8 mouse cellular contexts compared by ENCODE assay signal in genomic region chr15:78528726-78529411, GRCm38 (mm10). TPM values are rescaled to one million over a fixed set of nuclear protein-coding genes. Genes with fewer than 3 reads are reported as not detected.
DNase-seq lines count a peak whose midpoint lies in the region; ATAC-seq and TF ChIP-seq lines count a peak whose summit lies in the region.

No protein-coding gene starts in this region.

- H3K4me1 ChIP-seq in embryonic facial prominence, embryonic 14.5 days (ENCODE audit: control insufficient read depth, insufficient read depth, low read length): peaks cover 20% of the 10 kb centered on the region
- H3K4me1 ChIP-seq in limb, embryonic 11.5 days (ENCODE audit: control insufficient read depth, insufficient read depth, low read length): peaks cover 15% of the 10 kb centered on the region
- H3K4me1 ChIP-seq in neural tube, embryonic 14.5 days (ENCODE audit: control insufficient read depth, insufficient read depth, low read length): peaks cover 16% of the 10 kb centered on the region; the same call in 1 of the 2 replicates

- no peak for TF ChIP-seq CTCF in left cerebral cortex, adult 2 months (IDR thresholded peaks at IDR 0.05)

- H3K9me3 ChIP-seq in embryonic facial prominence, embryonic 14.5 days (ENCODE audit: control insufficient read depth, low read length): no peaks in the 10 kb centered on the region
- H3K9me3 ChIP-seq in limb, embryonic 11.5 days (ENCODE audit: control insufficient read depth, low read length): no peaks in the 10 kb centered on the region
- H3K9me3 ChIP-seq in neural tube, embryonic 14.5 days (ENCODE audit: control insufficient read depth, low read length): no peaks in the 10 kb centered on the region

- intact Hi-C loops in left cerebral cortex, adult 2 months (cut with DNase I): no loop called here
- intact Hi-C loops in left cerebral cortex, postnatal 36 days (cut with DNase I): no loop called here

- 40% methylated on average over 11 of the region's 11 CpGs for WGBS in embryonic facial prominence, embryonic 14.5 days
- 47% methylated on average over 11 of the region's 11 CpGs for WGBS in limb, embryonic 11.5 days
- 52% methylated on average over 11 of the region's 11 CpGs for WGBS in neural tube, embryonic 14.5 days

- peak overlapping the region; percentile 67 for H3K4me2 ChIP-seq in embryonic facial prominence, embryonic 14.5 days (ENCODE audit: low read depth, low read length)
- peak overlapping the region; percentile 54 for H3K4me2 ChIP-seq in limb, embryonic 11.5 days (ENCODE audit: low read depth, severe bottlenecking)
- H3K4me2 ChIP-seq in neural tube, embryonic 14.5 days (ENCODE audit: low read depth, low read length): peak overlapping the region; percentile 42

- peak overlapping the region; percentile 71 for H3K27ac ChIP-seq in left cerebral cortex, adult 2 months
- H3K27ac ChIP-seq in embryonic facial prominence, embryonic 14.5 days (replicated peaks; ENCODE audit: low read depth, low read length): peak overlapping the region; percentile 74
- H3K27ac ChIP-seq in limb, embryonic 11.5 days (replicated peaks; ENCODE audit: low read depth, low read length): peak overlapping the region; percentile 61
- no peak overlapping the region for H3K27ac ChIP-seq in neural tube, embryonic 14.5 days (ENCODE audit: low read depth, low read length)

- H3K36me3 ChIP-seq in embryonic facial prominence, embryonic 14.5 days (ENCODE audit: control insufficient read depth, insufficient read depth, low read length): 0 out of 2 replicates have a peak, but pooled peaks cover 6% of the 10 kb centered on the region
- no peaks in the 10 kb centered on the region for H3K36me3 ChIP-seq in limb, embryonic 11.5 days (ENCODE audit: control insufficient read depth, insufficient read depth, low read length)
- H3K36me3 ChIP-seq in neural tube, embryonic 14.5 days (ENCODE audit: control insufficient read depth, insufficient read depth, low read length): no peaks in the 10 kb centered on the region

- no peak for DNase-seq in left cerebral cortex, adult 2 months (ENCODE audit: extremely low spot score in 1 of 2, low spot score in 2 of 2)
- no peak for DNase-seq in left cerebral cortex, postnatal 36 days (ENCODE audit: low spot score in 2 of 2)
- no peak for DNase-seq in embryonic facial prominence, embryonic 14.5 days (ENCODE audit: low spot score)
- peak; percentile 56 for DNase-seq in heart, postnatal 4 days
- no peak for DNase-seq in limb, embryonic 11.5 days (ENCODE audit: low spot score)
- no peak for DNase-seq in cerebellum, adult 18-20 months
- no peak for DNase-seq in right cerebral cortex, adult 2 months (ENCODE audit: low spot score in 2 of 2)

- H3K9ac ChIP-seq in embryonic facial prominence, embryonic 14.5 days (ENCODE audit: low read depth, low read length): peak overlapping the region; percentile 59
- H3K9ac ChIP-seq in limb, embryonic 11.5 days (ENCODE audit: low read length): peak overlapping the region; percentile 51; the same call in 1 of the 2 replicates
- peak overlapping the region; percentile 44; the same call in 1 of the 2 replicates for H3K9ac ChIP-seq in neural tube, embryonic 14.5 days (replicated peaks; ENCODE audit: low read depth, low read length)

- peak overlapping the region; percentile 41 for H3K4me3 ChIP-seq in left cerebral cortex, adult 2 months
- peak overlapping the region; percentile 38 for H3K4me3 ChIP-seq in embryonic facial prominence, embryonic 14.5 days (ENCODE audit: low read depth, low read length)
- peak overlapping the region; percentile 22 for H3K4me3 ChIP-seq in limb, embryonic 11.5 days (ENCODE audit: low read depth, low read length)
- peak overlapping the region; percentile 17; the same call in 1 of the 2 replicates for H3K4me3 ChIP-seq in neural tube, embryonic 14.5 days (ENCODE audit: low read depth, low read length)

- peak; percentile 2; the same call in 1 of the 2 replicates for ATAC-seq in embryonic facial prominence, embryonic 14.5 days (ENCODE audit: low read depth)
- ATAC-seq in limb, embryonic 11.5 days (ENCODE audit: insufficient number of reproducible peaks, low FRiP score, low TSS enrichment, low read depth): no peak; the same call in 1 of the 2 replicates
- no peak for ATAC-seq in neural tube, embryonic 14.5 days (ENCODE audit: low read depth)

- no peaks in the 10 kb centered on the region for H3K27me3 ChIP-seq in embryonic facial prominence, embryonic 14.5 days (replicated peaks; ENCODE audit: control insufficient read depth, insufficient read depth, low read length)
- H3K27me3 ChIP-seq in limb, embryonic 11.5 days (ENCODE audit: control insufficient read depth, insufficient read depth, low read length): no peaks in the 10 kb centered on the region
- H3K27me3 ChIP-seq in neural tube, embryonic 14.5 days (ENCODE audit: control insufficient read depth, insufficient read depth, low read length): no peaks in the 10 kb centered on the region

RNA-seq across cellular contexts. Expression of gene C1qtnf6, which starts 2.3 kb away (rescaled TPM):
- 1 to 10 TPM; 1.3 to 1.6 TPM for total RNA-seq in left cerebral cortex, adult 2 months (2021)
- 1 to 10 TPM; 2.0 to 2.5 TPM for total RNA-seq in left cerebral cortex, postnatal 36 days (2021)
- polyA plus RNA-seq in embryonic facial prominence, embryonic 14.5 days (2014; fragmentation: Nextera tagmentation; extraction: Ambion mirVana): 64.1 and 67.5 TPM in 2 replicates
- total RNA-seq in heart, postnatal 4 days (2021): 10 to 100 TPM; 63.6 to 64.5 TPM
- polyA plus RNA-seq in limb, embryonic 11.5 days (2014; fragmentation: Nextera tagmentation; extraction: Ambion mirVana): 17.5 and 18.9 TPM in 2 replicates
- 6.0 and 8.5 TPM in 2 replicates for polyA plus RNA-seq in neural tube, embryonic 14.5 days (2014; fragmentation: Nextera tagmentation; extraction: Ambion mirVana)

RNA-seq across cellular contexts. Expression of gene Sstr3, which starts 15.6 kb away (rescaled TPM):
- 10 to 100 TPM; 20.8 to 22.9 TPM for total RNA-seq in left cerebral cortex, adult 2 months (2021)
- 10 to 100 TPM; 21.3 to 22.4 TPM for total RNA-seq in left cerebral cortex, postnatal 36 days (2021)
- 0.14 TPM in 1 of 2 replicates, not detected in the other for polyA plus RNA-seq in embryonic facial prominence, embryonic 14.5 days (2014; fragmentation: Nextera tagmentation; extraction: Ambion mirVana)
- total RNA-seq in heart, postnatal 4 days (2021): under 1 TPM; 0.07 TPM
- polyA plus RNA-seq in limb, embryonic 11.5 days (2014; fragmentation: Nextera tagmentation; extraction: Ambion mirVana): not detected in 2 replicates
- polyA plus RNA-seq in neural tube, embryonic 14.5 days (2014; fragmentation: Nextera tagmentation; extraction: Ambion mirVana): 0.14 and 0.67 TPM in 2 replicates

RNA-seq across cellular contexts. Expression of gene Il2rb, which starts 33.8 kb away (rescaled TPM):
- total RNA-seq in left cerebral cortex, adult 2 months (2021): under 1 TPM in 1 of 2 experiments, not detected in 1; 0.07 TPM
- total RNA-seq in left cerebral cortex, postnatal 36 days (2021): under 1 TPM; 0.16 to 0.20 TPM
- 0.42 and 0.55 TPM in 2 replicates for polyA plus RNA-seq in embryonic facial prominence, embryonic 14.5 days (2014; fragmentation: Nextera tagmentation; extraction: Ambion mirVana)
- under 1 TPM; 0.27 to 0.41 TPM for total RNA-seq in heart, postnatal 4 days (2021)
- not detected in 2 replicates for polyA plus RNA-seq in limb, embryonic 11.5 days (2014; fragmentation: Nextera tagmentation; extraction: Ambion mirVana)
- polyA plus RNA-seq in neural tube, embryonic 14.5 days (2014; fragmentation: Nextera tagmentation; extraction: Ambion mirVana): 0.11 and 0.24 TPM in 2 replicates

RNA-seq across cellular contexts. Expression of gene Rac2, which starts 43.7 kb away (rescaled TPM):
- total RNA-seq in left cerebral cortex, adult 2 months (2021): 1 to 10 TPM in 1 of 2 experiments, under 1 TPM in 1; 0.98 to 3.9 TPM
- 1 to 10 TPM; 2.7 to 4.3 TPM for total RNA-seq in left cerebral cortex, postnatal 36 days (2021)
- polyA plus RNA-seq in embryonic facial prominence, embryonic 14.5 days (2014; fragmentation: Nextera tagmentation; extraction: Ambion mirVana): 27.9 and 29.2 TPM in 2 replicates
- 1 to 10 TPM; 2.1 to 2.6 TPM for total RNA-seq in heart, postnatal 4 days (2021)
- 5.9 and 6.8 TPM in 2 replicates for polyA plus RNA-seq in limb, embryonic 11.5 days (2014; fragmentation: Nextera tagmentation; extraction: Ambion mirVana)
- 6.9 and 9.0 TPM in 2 replicates for polyA plus RNA-seq in neural tube, embryonic 14.5 days (2014; fragmentation: Nextera tagmentation; extraction: Ambion mirVana)

Comparison
In these comparisons a context has a peak if more than half of its experiments do, and no peak if none do; other contexts are left out.
1. RNA of gene C1qtnf6, which starts 2.3 kb away (total RNA-seq): 63.6 to 64.5 TPM in heart, postnatal 4 days; 2.0 to 2.5 TPM in left cerebral cortex, postnatal 36 days and 1.3 to 1.6 TPM in left cerebral cortex, adult 2 months; every median in the first group is over 10 times any median in the second.
2. RNA of gene Sstr3, which starts 15.6 kb away (total RNA-seq): 20.8 to 22.9 TPM in left cerebral cortex, adult 2 months and 21.3 to 22.4 TPM in left cerebral cortex, postnatal 36 days; 0.07 TPM in heart, postnatal 4 days; every median in the first group is over 10 times any median in the second.
3. Peak in every context shown above with its lines, with median percentiles within 50 percentile points of each other: H3K4me3 ChIP-seq, H3K4me2 ChIP-seq and H3K9ac ChIP-seq.